Mouse (Mus musculus): ENCODE measurements around the gene Ptger1. TPM values are rescaled to one million over a fixed set of nuclear protein-coding genes. Genes with fewer than 3 reads are reported as not detected.

The Ptger1 gene
- polyA plus RNA-seq, 1 experiment = 0.57 TPM

- TF ChIP-seq CTCF (IDR thresholded peaks at IDR 0.05; ENCODE audit: control insufficient read depth, insufficient read depth, low read length) = no peak
- no peak for TF ChIP-seq POLR2A (IDR thresholded peaks at IDR 0.05; ENCODE audit: borderline replicate concordance, control insufficient read depth, low read depth, low read length)
- H3K4me3 ChIP-seq (replicated peaks; ENCODE audit: control insufficient read depth, low read depth, low read length) = no peak overlapping the region
- H3K4me1 ChIP-seq (ENCODE audit: control insufficient read depth, insufficient read depth, low read length) = peaks cover 2% of the 10 kb centered on the region; the same call in 1 of the 2 replicates
- 72% methylated on average over 22 of the region's 22 CpGs for WGBS
- H3K27ac ChIP-seq (ENCODE audit: control insufficient read depth, insufficient read depth, low read depth, low read length, poor library complexity) = no peak overlapping the region
These were observed 5.3 kb upstream of the Ptger1 start for GRCm38 (mm10) chr8:83660995-83661680.

- WGBS = 5% methylated on average over 4 of the region's 4 CpGs
- Histone ChIP-seq H3K27ac (ENCODE audit: control insufficient read depth, insufficient read depth, low read depth, low read length, poor library complexity) (no peak overlapping the region), H3K4me1 (ENCODE audit: control insufficient read depth, insufficient read depth, low read length) (peaks cover 2% of the 10 kb centered on the region; the same call in 1 of the 2 replicates), H3K4me3 (replicated peaks; ENCODE audit: control insufficient read depth, low read depth, low read length) (no peak overlapping the region)
- TF ChIP-seq CTCF (IDR thresholded peaks at IDR 0.05; ENCODE audit: control insufficient read depth, insufficient read depth, low read length) = peak; percentile 94
- TF ChIP-seq POLR2A (IDR thresholded peaks at IDR 0.05; ENCODE audit: borderline replicate concordance, control insufficient read depth, low read depth, low read length) = no peak
These were observed 4.1 kb upstream of the Ptger1 start for GRCm38 (mm10) chr8:83662421-83662826.

DNA sequence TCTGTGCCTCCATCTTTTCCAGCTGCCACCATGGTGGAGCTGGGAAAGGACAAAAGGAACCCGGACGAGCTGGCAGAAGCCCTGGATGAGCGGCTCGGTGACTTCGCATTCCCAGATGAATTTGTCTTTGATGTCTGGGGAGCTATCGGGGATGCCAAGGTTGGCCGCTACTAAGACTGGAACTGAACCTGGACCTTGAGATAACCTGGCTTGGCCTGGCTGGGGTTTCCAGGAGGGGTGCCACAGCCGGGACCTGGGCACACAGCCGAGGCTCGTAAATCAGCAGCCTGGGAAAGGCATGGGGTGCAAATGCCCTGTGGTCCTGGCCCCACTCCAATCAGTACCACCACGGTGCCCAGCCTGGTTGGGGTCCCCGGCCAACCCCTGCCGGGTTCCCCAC lies 2.4 kb upstream of the Ptger1 start:
- 87% methylated on average over 13 of the region's 13 CpGs for WGBS
- H3K27ac ChIP-seq (ENCODE audit: control insufficient read depth, insufficient read depth, low read depth, low read length, poor library complexity) = no peak overlapping the region
- TF ChIP-seq CTCF (IDR thresholded peaks at IDR 0.05; ENCODE audit: control insufficient read depth, insufficient read depth, low read length) (no peak), POLR2A (IDR thresholded peaks at IDR 0.05; ENCODE audit: borderline replicate concordance, control insufficient read depth, low read depth, low read length) (no peak)

GRCm38 (mm10) chr8:83664931-83665625 lies 1.4 kb upstream of the Ptger1 start:
- no peak overlapping the region for H3K27ac ChIP-seq (ENCODE audit: control insufficient read depth, insufficient read depth, low read depth, low read length, poor library complexity)
- TF ChIP-seq CTCF (IDR thresholded peaks at IDR 0.05; ENCODE audit: control insufficient read depth, insufficient read depth, low read length) (no peak), POLR2A (IDR thresholded peaks at IDR 0.05; ENCODE audit: borderline replicate concordance, control insufficient read depth, low read depth, low read length) (no peak)
- WGBS = 63% methylated on average over 2 of the region's 2 CpGs
- peaks cover 2% of the 10 kb centered on the region; the same call in 1 of the 2 replicates for H3K4me1 ChIP-seq (ENCODE audit: control insufficient read depth, insufficient read depth, low read length)
- no peak overlapping the region for H3K4me3 ChIP-seq (replicated peaks; ENCODE audit: control insufficient read depth, low read depth, low read length)

More for the DNA sequence above, 2.4 kb upstream of the Ptger1 start:
- Histone ChIP-seq H3K4me1 (ENCODE audit: control insufficient read depth, insufficient read depth, low read length) (peaks cover 2% of the 10 kb centered on the region; the same call in 1 of the 2 replicates), H3K4me3 (replicated peaks; ENCODE audit: control insufficient read depth, low read depth, low read length) (no peak overlapping the region)

DNA sequence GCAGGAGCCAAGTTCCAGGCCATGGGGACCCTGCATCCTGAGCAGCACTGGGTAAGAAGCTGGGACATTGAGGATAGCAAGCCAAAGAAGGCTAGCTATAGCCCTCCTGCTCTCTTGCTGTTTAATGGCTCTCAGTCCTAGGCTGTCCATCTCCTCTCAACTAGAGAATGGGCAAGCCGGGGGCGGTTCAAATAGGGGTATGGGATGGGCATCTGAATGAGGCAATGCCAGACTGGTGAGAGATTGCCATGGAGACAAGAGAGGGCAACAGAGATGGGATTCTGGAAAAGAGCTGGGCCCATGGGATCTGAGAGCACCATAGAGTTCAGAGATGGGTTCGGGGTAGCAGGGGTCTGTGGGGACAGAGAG lies 372 bp downstream of the Ptger1 start:
- TF ChIP-seq POLR2A (IDR thresholded peaks at IDR 0.05; ENCODE audit: borderline replicate concordance, control insufficient read depth, low read depth, low read length) (no peak), CTCF (IDR thresholded peaks at IDR 0.05; ENCODE audit: control insufficient read depth, insufficient read depth, low read length) (no peak)
- Histone ChIP-seq H3K4me1 (ENCODE audit: control insufficient read depth, insufficient read depth, low read length) (peaks cover 2% of the 10 kb centered on the region; the same call in 1 of the 2 replicates), H3K27ac (ENCODE audit: control insufficient read depth, insufficient read depth, low read depth, low read length, poor library complexity) (no peak overlapping the region), H3K4me3 (replicated peaks; ENCODE audit: control insufficient read depth, low read depth, low read length) (no peak overlapping the region)
- 80% methylated on average over 3 of the region's 3 CpGs for WGBS

- 83% methylated on average over 10 of the region's 10 CpGs for WGBS
- no peak overlapping the region for H3K4me3 ChIP-seq (replicated peaks; ENCODE audit: control insufficient read depth, low read depth, low read length)
- TF ChIP-seq CTCF (IDR thresholded peaks at IDR 0.05; ENCODE audit: control insufficient read depth, insufficient read depth, low read length) (no peak), POLR2A (IDR thresholded peaks at IDR 0.05; ENCODE audit: borderline replicate concordance, control insufficient read depth, low read depth, low read length) (no peak)
These were observed 1.0 kb downstream of the Ptger1 start for GRCm38 (mm10) chr8:83667526-83667925.

DNA sequence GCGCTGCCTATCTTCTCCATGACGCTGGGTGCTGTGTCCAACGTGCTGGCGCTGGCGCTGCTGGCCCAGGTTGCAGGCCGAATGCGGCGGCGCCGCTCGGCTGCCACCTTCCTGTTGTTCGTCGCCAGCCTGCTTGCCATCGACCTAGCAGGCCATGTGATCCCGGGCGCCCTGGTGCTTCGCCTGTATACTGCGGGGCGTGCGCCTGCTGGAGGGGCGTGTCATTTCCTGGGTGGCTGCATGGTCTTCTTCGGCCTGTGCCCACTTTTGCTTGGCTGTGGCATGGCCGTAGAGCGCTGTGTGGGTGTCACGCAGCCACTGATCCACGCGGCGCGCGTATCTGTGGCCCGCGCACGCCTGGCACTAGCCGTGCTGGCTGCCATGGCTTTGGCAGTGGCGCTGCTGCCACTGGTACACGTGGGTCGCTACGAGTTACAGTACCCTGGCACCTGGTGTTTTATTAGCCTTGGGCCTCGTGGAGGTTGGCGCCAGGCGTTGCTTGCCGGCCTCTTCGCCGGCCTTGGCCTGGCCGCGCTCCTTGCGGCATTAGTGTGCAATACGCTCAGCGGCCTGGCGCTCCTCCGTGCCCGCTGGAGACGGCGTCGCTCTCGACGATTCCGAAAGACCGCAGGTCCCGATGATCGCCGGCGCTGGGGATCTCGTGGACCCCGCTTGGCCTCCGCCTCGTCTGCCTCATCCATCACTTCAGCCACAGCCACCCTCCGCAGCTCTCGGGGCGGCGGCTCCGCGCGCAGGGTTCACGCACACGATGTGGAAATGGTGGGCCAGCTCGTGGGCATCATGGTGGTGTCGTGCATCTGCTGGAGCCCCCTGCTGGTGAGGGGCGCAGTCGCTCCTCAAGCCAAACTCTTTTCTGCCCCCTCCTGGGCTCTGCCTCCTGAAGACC lies 1.8 kb downstream of the Ptger1 start:
- no peaks in the 10 kb centered on the region for H3K4me1 ChIP-seq (ENCODE audit: control insufficient read depth, insufficient read depth, low read length)
- H3K4me3 ChIP-seq (replicated peaks; ENCODE audit: control insufficient read depth, low read depth, low read length) = no peak overlapping the region
- TF ChIP-seq POLR2A (IDR thresholded peaks at IDR 0.05; ENCODE audit: borderline replicate concordance, control insufficient read depth, low read depth, low read length) (peak; percentile 5; the same call in 1 of the 2 replicates), CTCF (IDR thresholded peaks at IDR 0.05; ENCODE audit: control insufficient read depth, insufficient read depth, low read length) (peak; percentile 64; the same call in 1 of the 2 replicates)
- 47% methylated on average over 80 of the region's 80 CpGs for WGBS
- H3K27ac ChIP-seq (ENCODE audit: control insufficient read depth, insufficient read depth, low read depth, low read length, poor library complexity) = peak overlapping the region; percentile 6; the same call in 1 of the 2 replicates

More at GRCm38 (mm10) chr8:83667526-83667925, 1.0 kb downstream of the Ptger1 start:
- Histone ChIP-seq H3K27ac (ENCODE audit: control insufficient read depth, insufficient read depth, low read depth, low read length, poor library complexity) (no peak overlapping the region; the same call in 1 of the 2 replicates), H3K4me1 (ENCODE audit: control insufficient read depth, insufficient read depth, low read length) (peaks cover under 1% of the 10 kb centered on the region; the same call in 1 of the 2 replicates)

Data from bone marrow, adult 2 months (tissue).